In genomic region chr15:99463194-99463593, GRCm38 (mm10) we compare ENCODE assay signal across 26 mouse cellular contexts. TPM values are rescaled to one million over a fixed set of nuclear protein-coding genes. Genes with fewer than 3 reads are reported as not detected.
DNase-seq lines count a peak whose midpoint lies in the region; ATAC-seq lines count a peak whose summit lies in the region.
"Had no signal": no experiment of that assay in that cellular context is flagged by ENCODE, and none has a peak within 500 bp of the region (broad histone marks: within the 10 kb centered on the region; RNA-seq: fewer than 3 reads in every experiment).

No protein-coding gene starts in this region.

- DNase-seq in neural tube, embryonic 11.5 days (ENCODE audit: low spot score) = peak; percentile 9
- DNase-seq in gastrocnemius, postnatal 25 days = no peak
- no peak for DNase-seq in thymus, postnatal 10 days (ENCODE audit: low spot score in 2 of 2)
- no peak for DNase-seq in retina, embryonic 14.5 days (ENCODE audit: low spot score)
- DNase-seq: adrenal gland, adult 8-10 months; cerebellum, adult 11-12 months; cerebellum, postnatal 14 days; forebrain, postnatal 0 days; kidney, adult 11 months; kidney, postnatal 36 days; layer of hippocampus, adult 9-11 months; liver; right cerebral cortex, adult 18-20 months; right cerebral cortex, postnatal 4 days; thymus, postnatal 25 days had no signal

- no peak overlapping the region for H3K9ac ChIP-seq in neural tube, embryonic 11.5 days (ENCODE audit: low read length)
- H3K9ac ChIP-seq in neural tube, embryonic 15.5 days (replicated peaks) = no peak overlapping the region
- no peak overlapping the region for H3K9ac ChIP-seq in embryonic facial prominence, embryonic 15.5 days
- H3K9ac ChIP-seq in lung, embryonic 15.5 days = no peak overlapping the region
- H3K9ac ChIP-seq in stomach, embryonic 14.5 days (replicated peaks; ENCODE audit: low read depth, low read length) = no peak overlapping the region
- H3K9ac ChIP-seq: embryonic facial prominence, embryonic 12.5 days; forebrain, postnatal 0 days; hindbrain, embryonic 12.5 days; kidney, embryonic 15.5 days; liver, embryonic 15.5 days; midbrain, embryonic 12.5 days had no signal

- no peak overlapping the region for H3K4me2 ChIP-seq in neural tube, embryonic 11.5 days (ENCODE audit: low read depth)
- H3K4me2 ChIP-seq in neural tube, embryonic 15.5 days = no peak overlapping the region
- 0 out of 2 replicates have a peak overlapping the region, but pooled peaks have one; percentile 19 for H3K4me2 ChIP-seq in embryonic facial prominence, embryonic 15.5 days (replicated peaks)
- H3K4me2 ChIP-seq in lung, embryonic 15.5 days = peak overlapping the region; percentile 12; the same call in 1 of the 2 replicates
- 0 out of 2 replicates have a peak overlapping the region, but pooled peaks have one; percentile 15 for H3K4me2 ChIP-seq in stomach, embryonic 14.5 days (replicated peaks; ENCODE audit: low read depth, low read length)
- H3K4me2 ChIP-seq: embryonic facial prominence, embryonic 12.5 days; hindbrain, embryonic 12.5 days; kidney, embryonic 15.5 days; liver, embryonic 15.5 days; midbrain, embryonic 12.5 days had no signal

- no peaks in the 10 kb centered on the region for H3K9me3 ChIP-seq in neural tube, embryonic 11.5 days (ENCODE audit: control insufficient read depth, low read length)
- no peaks in the 10 kb centered on the region for H3K9me3 ChIP-seq in neural tube, embryonic 15.5 days (replicated peaks)
- no peaks in the 10 kb centered on the region for H3K9me3 ChIP-seq in embryonic facial prominence, embryonic 15.5 days (replicated peaks)
- H3K9me3 ChIP-seq in lung, embryonic 15.5 days = no peaks in the 10 kb centered on the region
- H3K9me3 ChIP-seq in stomach, embryonic 14.5 days (ENCODE audit: control insufficient read depth, low read depth, low read length) = no peaks in the 10 kb centered on the region
- H3K9me3 ChIP-seq: embryonic facial prominence, embryonic 12.5 days; forebrain, embryonic 10.5 days; hindbrain, embryonic 12.5 days; kidney, embryonic 15.5 days; liver, embryonic 15.5 days; midbrain, embryonic 12.5 days had no signal

- H3K4me3 ChIP-seq in neural tube, embryonic 11.5 days (ENCODE audit: low read depth, low read length) = no peak overlapping the region
- no peak overlapping the region for H3K4me3 ChIP-seq in neural tube, embryonic 15.5 days (replicated peaks)
- no peak overlapping the region for H3K4me3 ChIP-seq in embryonic facial prominence, embryonic 15.5 days (replicated peaks)
- H3K4me3 ChIP-seq in lung, embryonic 15.5 days = no peak overlapping the region
- no peak overlapping the region for H3K4me3 ChIP-seq in stomach, embryonic 14.5 days (ENCODE audit: low read depth, low read length)
- H3K4me3 ChIP-seq: embryonic facial prominence, embryonic 12.5 days; forebrain, embryonic 10.5 days; hindbrain, embryonic 12.5 days; kidney, embryonic 15.5 days; liver, embryonic 15.5 days; midbrain, embryonic 12.5 days had no signal

- no peak overlapping the region for H3K27ac ChIP-seq in neural tube, embryonic 11.5 days (ENCODE audit: low read depth, low read length)
- H3K27ac ChIP-seq in neural tube, embryonic 15.5 days (replicated peaks) = no peak overlapping the region
- H3K27ac ChIP-seq in embryonic facial prominence, embryonic 15.5 days (replicated peaks) = peak overlapping the region; percentile 66; the same call in 1 of the 2 replicates
- peak overlapping the region; percentile 32 for H3K27ac ChIP-seq in lung, embryonic 15.5 days
- H3K27ac ChIP-seq in stomach, embryonic 14.5 days (ENCODE audit: low read length) = no peak overlapping the region
- H3K27ac ChIP-seq: embryonic facial prominence, embryonic 12.5 days; forebrain, embryonic 10.5 days; hindbrain, embryonic 12.5 days; kidney, embryonic 15.5 days; liver, embryonic 15.5 days; midbrain, embryonic 12.5 days had no signal

- no peak for ATAC-seq in neural tube, embryonic 11.5 days (ENCODE audit: insufficient read depth, low FRiP score, low TSS enrichment)
- no peak for ATAC-seq in neural tube, embryonic 15.5 days (ENCODE audit: low FRiP score)
- no peak for ATAC-seq in embryonic facial prominence, embryonic 15.5 days (ENCODE audit: insufficient number of reproducible peaks, low FRiP score, low TSS enrichment, low read depth)
- ATAC-seq in lung, embryonic 15.5 days (ENCODE audit: borderline replicate concordance, extremely low read depth, low FRiP score, low TSS enrichment) = no peak
- no peak for ATAC-seq in stomach, embryonic 14.5 days (ENCODE audit: insufficient number of reproducible peaks, insufficient read depth, low FRiP score, low read depth)
- ATAC-seq: activated CD4-positive, CD25-positive, alpha-beta regulatory T cell, adult 4 months; forebrain, postnatal 0 days had no signal

- H3K4me1 ChIP-seq in neural tube, embryonic 11.5 days (ENCODE audit: control insufficient read depth, insufficient read depth, low read length) = peaks cover 2% of the 10 kb centered on the region
- H3K4me1 ChIP-seq in neural tube, embryonic 15.5 days = peaks cover 9% of the 10 kb centered on the region
- H3K4me1 ChIP-seq in embryonic facial prominence, embryonic 15.5 days = peaks cover 9% of the 10 kb centered on the region
- peaks cover 16% of the 10 kb centered on the region; the same call in 1 of the 2 replicates for H3K4me1 ChIP-seq in lung, embryonic 15.5 days
- 0 out of 2 replicates have a peak, but pooled peaks cover 4% of the 10 kb centered on the region for H3K4me1 ChIP-seq in stomach, embryonic 14.5 days (ENCODE audit: control insufficient read depth, insufficient read depth, low read length)

- WGBS in neural tube, embryonic 11.5 days = 67% methylated on average over 13 of the region's 13 CpGs
- 78% methylated on average over 13 of the region's 13 CpGs for WGBS in neural tube, embryonic 15.5 days
- 52% methylated on average over 13 of the region's 13 CpGs for WGBS in embryonic facial prominence, embryonic 15.5 days
- 42% methylated on average over 13 of the region's 13 CpGs for WGBS in lung, embryonic 15.5 days
- 60% methylated on average over 13 of the region's 13 CpGs for WGBS in stomach, embryonic 14.5 days

- no peaks in the 10 kb centered on the region for H3K27me3 ChIP-seq in neural tube, embryonic 11.5 days (ENCODE audit: control insufficient read depth, insufficient read depth, low read length)
- no peaks in the 10 kb centered on the region for H3K27me3 ChIP-seq in neural tube, embryonic 15.5 days (replicated peaks)
- no peaks in the 10 kb centered on the region for H3K27me3 ChIP-seq in embryonic facial prominence, embryonic 15.5 days
- H3K27me3 ChIP-seq in lung, embryonic 15.5 days = no peaks in the 10 kb centered on the region
- H3K27me3 ChIP-seq in stomach, embryonic 14.5 days (ENCODE audit: control insufficient read depth, insufficient read depth, low read length) = no peaks in the 10 kb centered on the region
- H3K27me3 ChIP-seq: embryonic facial prominence, embryonic 12.5 days; hindbrain, embryonic 12.5 days; kidney, embryonic 15.5 days; liver, embryonic 15.5 days; midbrain, embryonic 12.5 days had no signal

- no peaks in the 10 kb centered on the region for H3K36me3 ChIP-seq in neural tube, embryonic 11.5 days (ENCODE audit: control insufficient read depth, insufficient read depth, low read length)
- H3K36me3 ChIP-seq in neural tube, embryonic 15.5 days = no peaks in the 10 kb centered on the region
- 0 out of 2 replicates have a peak, but pooled peaks cover 3% of the 10 kb centered on the region for H3K36me3 ChIP-seq in embryonic facial prominence, embryonic 15.5 days
- no peaks in the 10 kb centered on the region for H3K36me3 ChIP-seq in lung, embryonic 15.5 days
- no peaks in the 10 kb centered on the region for H3K36me3 ChIP-seq in stomach, embryonic 14.5 days (ENCODE audit: control insufficient read depth, insufficient read depth, low read length)
- H3K36me3 ChIP-seq: embryonic facial prominence, embryonic 12.5 days; hindbrain, embryonic 12.5 days; kidney, embryonic 15.5 days; liver, embryonic 15.5 days; midbrain, embryonic 12.5 days had no signal

RNA-seq across cellular contexts. Expression of gene Nckap5l, which starts 5.6 kb away (rescaled TPM):
- polyA plus RNA-seq in neural tube, embryonic 11.5 days (2014; fragmentation: Nextera tagmentation; extraction: Ambion mirVana) = 14.9 TPM in 2 replicates
- polyA plus RNA-seq in neural tube, embryonic 15.5 days (2015; fragmentation: Nextera tagmentation; extraction: Ambion mirVana) = 12.4 and 13.0 TPM in 2 replicates
- polyA plus RNA-seq in embryonic facial prominence, embryonic 15.5 days (2015; fragmentation: Nextera tagmentation; extraction: Ambion mirVana) = 11.7 and 14.9 TPM in 2 replicates
- polyA plus RNA-seq in lung, embryonic 15.5 days (2015; fragmentation: Nextera tagmentation; extraction: Ambion mirVana) = 8.7 and 11.6 TPM in 2 replicates
- 8.9 and 9.3 TPM in 2 replicates for polyA plus RNA-seq in stomach, embryonic 14.5 days (2014; fragmentation: Nextera tagmentation; extraction: Ambion mirVana)
- total RNA-seq in gastrocnemius, postnatal 25 days (2021) = 1 to 10 TPM; 3.1 to 4.8 TPM

RNA-seq across cellular contexts. Expression of gene Bcdin3d, which starts 11.3 kb away (rescaled TPM):
- 17.6 and 18.1 TPM in 2 replicates for polyA plus RNA-seq in neural tube, embryonic 11.5 days (2014; fragmentation: Nextera tagmentation; extraction: Ambion mirVana)
- polyA plus RNA-seq in neural tube, embryonic 15.5 days (2015; fragmentation: Nextera tagmentation; extraction: Ambion mirVana) = 17.0 and 19.0 TPM in 2 replicates
- polyA plus RNA-seq in embryonic facial prominence, embryonic 15.5 days (2015; fragmentation: Nextera tagmentation; extraction: Ambion mirVana) = 13.1 and 13.4 TPM in 2 replicates
- 15.0 and 16.1 TPM in 2 replicates for polyA plus RNA-seq in lung, embryonic 15.5 days (2015; fragmentation: Nextera tagmentation; extraction: Ambion mirVana)
- 12.9 and 16.7 TPM in 2 replicates for polyA plus RNA-seq in stomach, embryonic 14.5 days (2014; fragmentation: Nextera tagmentation; extraction: Ambion mirVana)
- total RNA-seq in gastrocnemius, postnatal 25 days (2021) = 1 to 10 TPM; 3.0 to 4.1 TPM

Comparison
In these comparisons a context has a peak if more than half of its experiments do, and no peak if none do; other contexts are left out.
1. H3K27ac ChIP-seq: peak in embryonic facial prominence, embryonic 15.5 days (single experiment) and lung, embryonic 15.5 days (single experiment); none in neural tube, embryonic 11.5 days (single experiment), neural tube, embryonic 15.5 days (single experiment) and stomach, embryonic 14.5 days (single experiment).
2. H3K4me2 ChIP-seq: peak in embryonic facial prominence, embryonic 15.5 days (single experiment), lung, embryonic 15.5 days (single experiment) and stomach, embryonic 14.5 days (single experiment); none in neural tube, embryonic 11.5 days (single experiment) and neural tube, embryonic 15.5 days (single experiment).